Mouse (Mus musculus) adrenal gland (tissue): ENCODE results near the gene Nr1h4.
"Not testable (repeated sequence)": the region's sequence is repeated elsewhere in the genome, so short reads cannot be mapped to it uniquely, and the experiment has no call there.

ENCODE experiments used
- intact Hi-C: fragments of 180-260 bp; cut with DNase I; formaldehyde crosslinking; loops from one replicate; pipeline ENCODE4 v1.15.1; 2025
- long read RNA-seq, 2 experiments: library from polyadenylated mRNA; unstranded; transcript quantifications; one replicate each; pipeline ENCODE4 v2.0.0; 2020; ENCODE audit warnings: borderline replicate concordance in 1 of 2; ENCODE audit not compliant: insufficient replicate concordance in 1 of 2

Gene Nr1h4
- long read RNA-seq, experiment 1, partial matches to known transcripts = 5 of 11 reads
- long read RNA-seq, experiment 1, other reads (novel, unspliced or antisense) = 3 of 11 reads
- long read RNA-seq, experiment 2, partial matches to known transcripts = 10 of 22 reads
- long read RNA-seq, experiment 2, other reads (novel, unspliced or antisense) = 8 of 22 reads

DNA sequence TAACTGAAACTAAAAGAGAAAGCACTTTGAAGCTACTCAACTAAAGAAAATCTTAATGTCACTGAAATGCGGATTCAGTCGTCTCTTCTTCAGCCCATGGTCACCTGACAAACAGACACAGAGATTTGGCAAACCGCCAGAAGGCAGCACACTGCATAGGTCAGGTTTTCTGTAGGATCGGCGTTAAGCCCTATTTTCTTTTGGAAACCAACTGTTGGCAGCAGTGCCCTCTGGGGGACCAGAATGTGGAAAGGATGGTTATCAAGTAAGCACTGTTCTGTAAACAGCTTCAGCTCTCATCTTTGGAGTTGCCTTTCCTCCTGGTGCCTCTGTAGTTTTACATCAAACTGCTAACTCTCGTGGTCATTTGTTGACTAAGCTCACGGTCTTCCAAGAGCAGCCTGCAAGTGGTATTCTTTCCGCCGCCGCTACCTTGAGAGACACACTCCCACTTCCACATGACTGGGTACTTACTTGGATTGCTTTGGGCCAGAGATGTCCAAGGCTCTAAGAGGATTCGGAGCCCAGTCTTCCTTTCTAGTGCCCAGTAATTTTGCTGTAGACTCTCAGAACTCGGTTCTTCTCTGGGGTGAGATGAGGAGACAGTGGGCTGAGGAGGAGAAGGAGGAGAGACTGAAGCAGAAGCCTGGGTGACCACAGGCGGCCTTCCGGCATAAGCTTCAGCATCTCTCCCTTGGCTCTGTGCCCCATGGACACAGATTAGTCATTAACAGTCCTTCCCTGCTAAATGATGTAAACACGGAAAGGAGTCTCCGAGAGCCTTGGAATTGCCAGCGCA, at the start of gene Nr1h4:
TSS of gene Nr1h4 (minus strand) at position 657 of the 799 bp plus-strand sequence.
- intact Hi-C loops = loop anchor here (10.0 kb wide), 1 partner anchor 62 kb away; no protein-coding TSS in a partner anchor

DNA sequence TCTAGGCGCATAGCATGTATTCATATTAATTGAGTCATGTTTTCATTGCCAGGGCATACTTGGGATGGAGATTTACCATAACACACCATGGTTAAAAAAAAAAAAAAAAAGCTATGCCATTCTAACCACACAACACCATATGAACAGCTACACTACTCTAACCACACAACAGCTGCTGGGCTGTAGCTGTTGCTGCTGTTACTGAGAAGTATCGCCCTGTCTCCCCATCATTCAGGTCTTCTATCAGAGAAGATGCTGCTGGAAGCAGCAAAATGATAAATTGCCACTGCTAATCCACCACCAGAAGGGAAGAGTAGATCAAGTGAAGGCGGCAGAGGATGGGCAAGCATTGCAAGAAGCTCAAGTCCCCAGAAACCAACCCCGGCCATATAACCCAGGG, 45.4 kb upstream of the Nr1h4 start:
- intact Hi-C loops = no loop called here

DNA sequence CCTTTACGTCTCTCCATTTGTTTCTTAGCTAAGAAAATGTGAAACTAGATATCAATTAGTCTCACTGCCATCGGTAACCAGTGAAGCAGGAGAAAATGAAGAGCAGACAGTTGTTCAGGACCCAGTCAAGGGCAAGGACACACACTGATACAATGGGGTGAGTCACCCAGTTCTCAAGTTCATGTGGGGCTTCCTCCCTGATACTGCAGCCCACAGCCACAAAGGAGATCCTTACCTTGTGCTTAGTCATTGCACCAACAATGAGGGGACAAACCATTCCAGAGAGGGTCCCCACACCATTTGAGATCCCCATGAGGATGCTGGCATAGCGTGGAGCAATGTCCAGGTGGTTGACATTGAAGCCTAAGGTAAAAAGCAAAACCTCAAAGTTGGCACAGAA, 44.3 kb upstream of the Nr1h4 start:
- intact Hi-C loops = no loop called here

DNA sequence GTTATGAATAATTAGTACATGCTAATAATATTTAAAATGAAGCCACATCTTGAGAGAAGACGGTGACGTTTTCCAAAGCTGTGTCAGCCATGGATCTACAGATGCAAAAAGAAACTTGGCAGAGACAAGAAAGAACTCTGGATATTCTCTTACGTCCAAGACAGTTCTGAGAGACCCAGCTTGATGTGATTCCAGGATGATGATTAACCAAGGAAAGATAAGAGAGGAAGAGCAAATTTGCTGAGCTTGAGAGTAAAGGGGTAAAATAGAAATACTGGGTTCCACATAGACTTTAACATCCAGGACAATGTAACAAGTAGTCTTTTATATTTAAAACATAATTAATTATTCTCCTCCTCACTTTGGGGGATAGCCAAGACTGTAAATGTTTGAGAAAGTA, 40.0 kb upstream of the Nr1h4 start:
- intact Hi-C loops = no loop called here

DNA sequence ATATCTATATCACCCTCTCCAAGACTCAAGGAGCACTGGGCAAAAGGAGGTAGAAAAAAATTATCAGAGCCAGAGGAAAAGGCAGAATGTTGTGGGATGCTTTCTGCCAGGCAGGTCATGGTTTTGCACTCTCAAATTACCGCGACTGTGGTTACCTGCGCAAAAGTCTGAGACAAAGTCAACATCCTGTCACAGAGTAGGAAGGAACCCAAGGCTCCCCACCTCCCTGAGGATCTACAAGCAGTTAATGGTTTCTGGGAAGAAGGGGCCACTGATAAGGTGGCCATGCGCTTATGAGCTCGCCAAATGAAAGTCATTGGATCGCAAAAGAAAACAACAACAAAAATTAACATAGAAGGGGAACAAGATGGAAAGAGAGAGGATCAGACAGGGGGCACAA, 39.6 kb upstream of the Nr1h4 start:
- intact Hi-C loops = no loop called here

DNA sequence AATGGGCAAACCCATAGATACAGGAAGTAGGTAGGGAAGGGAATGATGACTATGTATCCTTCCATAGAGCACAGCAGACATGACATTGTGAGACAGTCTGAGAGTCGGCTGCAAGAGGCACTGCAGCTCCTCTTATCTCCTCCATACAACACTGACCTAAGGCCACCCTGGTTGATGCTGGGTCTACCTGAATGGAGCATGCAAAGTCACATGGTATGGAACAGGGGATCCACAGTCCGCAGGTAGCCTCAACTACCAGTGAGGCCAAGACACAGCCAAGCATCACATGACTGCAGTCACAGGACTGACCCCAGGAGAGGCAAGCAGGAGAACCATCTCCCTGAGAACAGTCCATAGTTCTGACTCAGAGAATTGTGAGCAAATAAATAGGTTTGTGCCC, 34.0 kb upstream of the Nr1h4 start:
- intact Hi-C loops = no loop called here

DNA sequence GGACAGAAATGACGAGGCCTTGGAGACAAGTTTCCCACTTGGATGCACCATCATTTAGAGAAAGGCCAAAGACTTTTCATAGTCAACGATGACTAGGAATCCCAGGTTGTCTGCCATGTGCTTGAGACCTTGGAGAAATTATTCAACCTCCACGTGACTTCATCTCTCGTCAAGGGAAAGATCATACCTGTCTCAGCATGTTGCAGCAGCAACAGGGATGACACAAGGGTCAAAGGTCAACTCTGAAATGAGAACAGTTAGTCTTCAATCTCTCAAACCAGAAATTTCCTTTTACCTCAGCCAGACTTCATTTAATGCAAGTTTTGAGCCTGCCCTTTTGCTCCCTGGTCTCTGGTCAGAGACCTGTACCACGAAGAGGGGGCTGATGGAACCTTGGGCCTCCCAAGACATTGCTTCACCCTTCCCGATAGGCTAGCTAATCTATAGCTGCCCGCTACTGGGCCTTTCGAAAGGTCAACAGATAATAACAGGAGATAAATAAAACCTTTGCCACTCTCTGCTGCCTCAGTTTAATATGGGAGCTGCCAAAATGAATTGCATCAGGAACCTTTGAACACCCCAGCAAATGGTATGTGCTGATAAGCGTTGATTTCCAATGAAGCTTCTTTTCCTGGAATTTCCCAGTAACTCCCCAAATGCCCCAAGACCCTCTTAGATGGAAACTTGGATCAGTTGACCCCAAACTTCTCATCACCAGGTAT, 32.1 kb upstream of the Nr1h4 start:
- intact Hi-C loops = no loop called here

DNA sequence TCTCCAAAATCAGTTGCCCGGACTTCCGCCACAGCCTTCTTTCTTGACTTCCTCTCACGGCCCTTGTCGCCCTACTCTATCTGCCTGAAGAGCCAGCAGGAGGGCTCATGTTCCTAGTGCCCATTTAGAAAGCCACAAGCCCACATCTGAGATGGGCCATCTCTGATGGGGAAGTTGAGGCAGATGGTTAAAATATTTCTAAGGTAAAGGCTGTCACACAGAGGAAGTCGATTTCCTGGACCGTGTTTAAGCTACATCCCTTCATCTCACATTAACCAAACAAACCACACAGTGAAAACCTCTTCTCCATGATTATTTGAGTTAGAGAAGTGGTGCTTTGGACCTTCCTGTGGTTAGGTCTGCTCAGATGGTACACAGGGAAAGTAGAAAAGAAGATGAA, 28.7 kb upstream of the Nr1h4 start:
- intact Hi-C loops = no loop called here

DNA sequence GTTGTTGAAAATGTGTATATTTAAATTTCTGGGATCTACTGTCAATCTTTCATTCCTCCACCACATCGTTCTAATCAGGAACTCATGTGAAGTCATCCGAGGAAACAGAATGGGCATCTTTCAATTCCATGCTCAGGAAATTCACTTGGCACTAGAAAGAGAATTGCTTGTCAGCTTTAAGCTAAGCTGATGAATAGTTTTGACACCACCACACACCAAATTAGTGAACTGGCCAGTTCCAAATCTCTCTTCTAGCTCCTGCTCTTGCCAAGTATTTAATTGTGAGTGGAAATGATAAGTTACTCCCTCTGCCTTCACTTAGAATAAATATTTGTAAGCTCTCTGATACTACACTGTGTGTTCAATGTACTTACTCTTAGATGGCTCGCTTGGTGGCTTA, 26.0 kb upstream of the Nr1h4 start:
- intact Hi-C loops = no loop called here

DNA sequence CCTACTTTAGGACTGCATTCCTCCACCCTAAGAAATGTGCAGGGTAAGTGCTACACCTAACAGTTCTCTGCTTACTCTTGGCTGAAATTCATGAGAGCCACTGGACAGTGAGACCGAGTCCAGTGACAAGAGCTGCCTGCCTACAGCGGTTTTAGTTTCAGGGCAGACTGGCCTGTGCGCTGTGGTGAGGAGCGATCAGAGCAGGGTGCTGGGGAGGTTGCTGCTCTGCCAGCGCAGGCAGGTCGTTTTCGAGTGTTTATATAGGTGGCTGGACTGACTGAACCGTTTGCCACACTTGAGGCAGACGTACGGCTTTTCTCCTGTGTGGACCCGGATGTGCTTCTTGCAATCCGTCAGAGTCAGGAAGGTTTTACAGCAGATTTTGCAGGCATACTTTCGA, 21.5 kb upstream of the Nr1h4 start:
- intact Hi-C loops = not testable (repeated sequence)

DNA sequence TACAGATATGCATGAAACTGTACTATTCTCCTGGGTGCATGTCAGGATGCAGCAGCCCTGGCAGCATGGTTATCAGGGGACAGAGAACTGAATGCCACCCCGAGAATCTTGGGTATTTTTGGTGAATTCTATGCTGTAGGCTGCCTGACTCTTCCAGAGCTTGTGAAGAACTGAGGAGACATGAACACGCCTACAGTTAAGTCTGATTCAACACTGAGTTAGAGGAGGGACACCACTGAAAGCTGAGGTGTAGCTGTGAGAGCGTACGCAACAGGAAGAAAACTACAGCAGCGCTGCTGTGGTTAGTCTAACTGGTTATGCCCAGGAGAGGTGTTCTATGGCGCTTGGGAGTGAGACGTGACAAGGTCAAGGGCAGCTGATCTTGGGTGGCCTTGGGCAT, 20.5 kb upstream of the Nr1h4 start:
- intact Hi-C loops = not testable (repeated sequence)

DNA sequence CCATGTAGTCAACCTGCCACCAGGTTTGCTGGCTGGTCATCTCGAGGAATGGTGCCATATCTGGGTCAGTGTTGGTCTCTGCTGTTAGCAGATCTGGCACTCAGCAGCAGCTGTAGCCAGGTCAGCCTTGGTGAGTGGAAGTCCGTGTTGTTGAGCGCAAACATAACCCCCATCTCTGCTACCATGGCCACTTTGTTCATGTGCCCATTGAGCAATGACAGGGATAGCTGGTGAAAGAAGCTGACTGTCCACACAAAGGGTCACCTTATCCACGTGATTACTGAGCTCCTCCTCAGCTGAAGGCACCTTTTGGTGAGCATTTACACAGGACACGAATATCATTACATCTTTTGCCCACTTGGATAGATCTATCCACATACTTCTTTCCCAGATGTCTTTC, 19.6 kb upstream of the Nr1h4 start:
- intact Hi-C loops = no loop called here

DNA sequence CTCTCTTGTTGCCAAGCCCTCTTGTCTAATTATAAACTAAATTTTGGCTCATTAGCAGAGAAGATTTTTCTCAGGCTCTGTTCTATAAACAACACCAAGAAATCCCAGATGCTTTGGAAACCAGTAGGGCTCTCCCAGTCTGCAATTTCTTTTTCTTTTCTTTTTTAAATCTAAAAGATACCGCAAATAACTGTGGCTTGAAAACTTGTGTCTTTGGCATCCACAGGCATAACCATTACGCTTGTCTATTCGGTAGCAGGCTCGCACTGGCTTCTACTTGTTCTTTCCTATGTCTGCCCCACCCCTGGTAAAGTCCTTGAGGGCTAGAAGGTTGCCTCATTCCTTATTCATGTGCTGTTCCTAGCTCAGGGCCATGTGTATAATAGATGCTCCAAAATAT, 18.3 kb upstream of the Nr1h4 start:
- intact Hi-C loops = no loop called here

DNA sequence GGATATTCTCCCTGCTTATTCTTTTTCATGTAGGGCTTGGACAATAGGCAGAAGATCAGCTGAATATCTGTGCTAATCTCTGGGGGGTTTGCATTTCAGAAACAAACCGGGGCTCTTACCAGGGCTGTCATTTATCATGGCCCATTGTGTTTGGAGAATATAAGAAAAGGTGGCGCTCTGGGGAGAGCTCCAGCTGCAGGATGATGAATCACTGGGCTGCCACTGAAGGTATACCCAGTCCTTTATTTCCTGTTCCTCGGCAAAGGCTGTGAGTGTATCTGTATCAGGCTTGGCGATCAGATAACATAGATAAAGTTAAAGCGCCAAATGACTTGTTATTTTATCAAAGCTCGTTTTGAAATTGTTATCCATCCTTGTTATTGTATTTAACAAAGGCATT, 14.6 kb upstream of the Nr1h4 start:
- intact Hi-C loops = no loop called here

DNA sequence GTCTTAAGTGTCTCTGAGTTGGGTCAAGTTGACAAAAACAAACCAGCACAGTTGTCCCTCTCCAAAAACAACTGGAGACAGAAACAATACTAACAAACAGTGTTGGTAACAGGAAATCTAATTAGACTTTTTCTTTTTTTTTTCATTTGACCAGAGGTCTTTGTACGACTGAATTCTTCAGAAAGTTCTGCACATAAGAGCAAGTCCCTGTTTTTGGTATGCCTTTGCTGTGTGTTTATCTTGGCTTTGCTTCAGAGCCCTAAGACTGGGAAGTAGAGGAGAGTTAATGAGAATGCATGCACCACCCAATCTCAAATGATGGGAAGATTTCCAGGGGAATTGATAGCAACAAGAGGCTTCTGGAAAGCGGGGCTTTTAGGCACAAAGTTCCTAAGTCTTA, 13.6 kb upstream of the Nr1h4 start:
- intact Hi-C loops = no loop called here

DNA sequence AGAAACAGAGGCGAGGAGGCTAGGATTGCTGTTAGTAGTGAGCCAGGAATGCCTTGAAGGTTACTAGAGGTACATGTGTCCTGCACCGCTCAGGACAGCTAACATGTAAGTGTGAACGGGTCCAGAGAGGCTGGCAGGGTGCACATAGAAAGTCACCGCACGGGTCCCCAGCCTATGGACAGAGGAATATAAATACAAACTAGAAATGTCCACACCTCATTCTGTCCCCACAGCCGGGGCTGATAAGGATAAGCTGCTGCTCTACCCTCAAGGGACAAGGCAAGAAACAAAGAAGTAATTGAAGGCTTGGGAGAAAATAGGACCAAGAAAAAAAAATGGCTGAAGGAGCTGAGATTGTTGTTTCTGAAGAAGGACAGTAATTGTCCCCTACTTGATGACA, 10.5 kb upstream of the Nr1h4 start:
- intact Hi-C loops = no loop called here

DNA sequence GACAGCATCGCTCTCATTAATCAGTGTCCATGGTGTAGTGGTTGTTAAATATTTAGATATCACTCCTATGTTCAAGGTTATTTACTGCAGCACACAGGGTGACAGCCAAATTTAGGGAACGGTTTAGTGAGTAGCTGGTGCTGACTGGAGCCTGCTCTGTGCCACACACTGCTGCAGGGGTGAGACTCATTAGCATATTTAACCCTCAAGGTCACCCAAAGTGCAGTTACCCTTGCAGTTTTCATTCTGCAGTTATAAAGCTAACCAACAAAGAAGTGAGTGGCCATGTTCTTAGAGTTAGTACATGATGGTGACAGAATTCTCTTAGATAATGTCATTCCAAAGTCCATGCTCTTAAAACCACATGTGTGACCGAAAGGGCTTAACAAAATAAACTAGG, 8.9 kb upstream of the Nr1h4 start:
- intact Hi-C loops = no loop called here

DNA sequence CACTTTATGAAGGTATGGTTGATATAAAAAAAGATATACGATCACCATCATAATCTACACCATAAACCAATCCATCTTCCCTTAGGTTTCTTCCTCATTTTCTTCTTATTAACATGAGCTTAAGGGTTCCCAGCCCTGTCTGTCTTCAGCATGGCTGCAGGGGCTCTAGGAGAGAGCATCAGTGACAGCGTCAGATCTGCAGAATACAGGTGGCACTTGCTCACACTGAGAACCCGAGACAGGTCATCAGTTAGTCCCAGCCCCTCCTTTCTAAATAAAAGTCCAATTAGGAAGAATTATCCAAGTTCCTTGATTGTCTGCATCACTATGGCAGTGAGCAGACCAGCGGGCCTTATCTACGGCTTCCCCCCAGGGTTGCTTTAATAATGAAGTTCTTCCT, 934 bp downstream of the Nr1h4 start:
- intact Hi-C loops = loop anchor here (10.0 kb wide), 1 partner anchor 62 kb away; no protein-coding TSS in a partner anchor

DNA sequence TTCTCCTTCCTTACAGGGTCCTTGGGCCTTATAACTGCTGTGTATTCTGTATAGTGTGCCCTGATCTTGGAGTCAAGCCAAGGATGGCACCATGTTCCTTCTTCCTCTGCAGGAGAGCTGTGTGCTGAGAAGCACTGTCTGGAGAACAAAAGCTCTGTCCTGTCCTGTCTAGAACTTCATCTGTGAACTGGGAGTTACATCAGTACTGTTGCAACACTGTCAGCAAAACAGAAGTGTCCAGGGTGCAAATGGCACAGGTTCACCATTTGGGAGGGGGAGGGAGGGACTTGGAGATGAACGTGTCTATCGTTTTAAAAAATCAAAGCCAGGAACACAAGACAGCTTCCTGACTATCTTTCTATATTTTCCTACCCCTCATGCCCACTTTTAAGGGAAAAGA, 1.4 kb downstream of the Nr1h4 start:
- intact Hi-C loops = loop anchor here (10.0 kb wide), 1 partner anchor 63 kb away; no protein-coding TSS in a partner anchor

DNA sequence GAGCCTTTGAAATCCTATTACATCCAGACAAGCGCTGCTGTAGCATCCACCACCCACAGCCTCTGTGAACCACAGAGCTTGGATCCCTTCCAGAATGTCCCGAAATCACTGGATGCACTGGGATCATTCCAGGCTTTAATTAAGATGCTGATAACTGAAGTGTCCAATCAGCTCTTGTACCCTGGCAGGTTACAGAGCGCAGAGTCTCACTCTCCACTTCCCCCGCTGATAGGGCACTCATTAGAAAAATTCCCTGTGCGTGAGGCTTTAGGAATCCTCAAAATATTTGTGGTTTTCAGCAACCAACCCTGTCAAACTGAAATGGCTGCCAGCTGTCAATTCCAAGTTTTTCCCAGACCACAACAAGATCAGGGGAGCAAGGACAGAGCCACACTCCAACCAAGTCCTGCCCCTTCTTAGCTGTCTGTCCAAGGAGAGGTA, 2.2 kb downstream of the Nr1h4 start:
- intact Hi-C loops = loop anchor here (10.0 kb wide), 1 partner anchor 64 kb away; no protein-coding TSS in a partner anchor

DNA sequence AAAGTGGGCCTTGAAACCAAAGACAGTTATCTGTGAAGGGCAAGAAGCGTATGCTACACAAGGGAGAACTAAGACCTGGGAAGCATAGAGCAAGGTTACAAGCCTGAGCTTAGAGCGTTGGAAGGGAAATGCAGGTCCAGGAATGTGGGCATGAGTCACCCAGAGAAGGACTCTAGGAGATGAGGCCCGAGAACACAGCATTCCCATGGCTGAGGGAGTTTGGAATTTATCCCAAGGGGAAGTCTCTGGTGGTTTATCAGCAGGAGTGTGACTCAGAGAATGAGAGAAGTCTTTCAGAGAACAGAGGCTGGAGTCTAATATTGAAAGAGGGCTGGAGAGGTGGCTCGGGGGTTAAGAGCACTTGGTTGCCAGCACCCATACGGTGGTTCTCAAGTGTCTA, 6.3 kb downstream of the Nr1h4 start:
- intact Hi-C loops = no loop called here

DNA sequence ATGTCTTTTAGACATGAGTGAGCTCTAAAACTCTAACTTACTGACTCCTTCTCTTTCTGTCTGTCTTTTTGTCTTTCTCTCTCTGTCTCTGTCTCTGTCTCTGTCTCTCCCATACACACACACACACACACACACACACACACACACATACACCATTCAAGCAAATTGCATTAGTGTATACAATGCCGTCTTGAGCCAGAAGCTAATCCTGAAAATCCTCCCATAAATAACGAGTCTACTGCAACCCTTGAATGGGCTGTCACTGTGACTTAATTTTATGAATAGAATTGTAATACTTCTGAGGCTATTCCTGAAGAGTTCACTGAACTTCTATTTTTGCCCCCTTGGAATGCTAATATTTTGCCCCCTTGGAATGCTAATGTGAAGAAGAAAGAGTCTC, 7.6 kb downstream of the Nr1h4 start:
- intact Hi-C loops = no loop called here
